Mouse (Mus musculus): ENCODE data around the gene Prnp. TPM values are rescaled to one million over a fixed set of nuclear protein-coding genes. Genes with fewer than 3 reads are reported as not detected.

Gene Prnp
- polyA plus RNA-seq, 1 experiment, result 8.8 TPM

GRCm38 (mm10) chr2:131933013-131933412, 23.3 kb downstream of the Prnp start:
- Histone ChIP-seq H3K36me3 (replicated peaks; ENCODE audit: low read length) (peaks cover 11% of the 10 kb centered on the region), H3K4me1 (peaks cover 36% of the 10 kb centered on the region), H3K27me3 (replicated peaks) (no peaks in the 10 kb centered on the region)

GRCm38 (mm10) chr2:131933598-131933997, 23.9 kb downstream of the Prnp start:
- peaks cover 11% of the 10 kb centered on the region for H3K36me3 ChIP-seq (replicated peaks; ENCODE audit: low read length)
- no peaks in the 10 kb centered on the region for H3K27me3 ChIP-seq (replicated peaks)
- no peaks in the 10 kb centered on the region for H3K9me3 ChIP-seq
- peaks cover 36% of the 10 kb centered on the region for H3K4me1 ChIP-seq
- TF ChIP-seq GATA1 (IDR thresholded peaks at IDR 0.05; ENCODE audit: borderline replicate concordance, low read length), result no peak
- no peak for TF ChIP-seq FLI1 (IDR thresholded peaks at IDR 0.05; ENCODE audit: low read length)
- H3K4me3 ChIP-seq (replicated peaks), result no peak overlapping the region

More at GRCm38 (mm10) chr2:131933013-131933412, 23.3 kb downstream of the Prnp start:
- Histone ChIP-seq H3K9me3 (no peaks in the 10 kb centered on the region), H3K4me3 (replicated peaks) (no peak overlapping the region)
- TF ChIP-seq FLI1 (IDR thresholded peaks at IDR 0.05; ENCODE audit: low read length) (no peak), GATA1 (IDR thresholded peaks at IDR 0.05; ENCODE audit: borderline replicate concordance, low read length) (no peak)

GRCm38 (mm10) chr2:131934243-131934642, 24.5 kb downstream of the Prnp start:
- H3K36me3 ChIP-seq (replicated peaks; ENCODE audit: low read length), result peaks cover 11% of the 10 kb centered on the region
- no peaks in the 10 kb centered on the region for H3K9me3 ChIP-seq
- no peaks in the 10 kb centered on the region for H3K27me3 ChIP-seq (replicated peaks)
- no peak overlapping the region for H3K4me3 ChIP-seq (replicated peaks)
- peaks cover 36% of the 10 kb centered on the region for H3K4me1 ChIP-seq
- no peak for TF ChIP-seq GATA1 (IDR thresholded peaks at IDR 0.05; ENCODE audit: borderline replicate concordance, low read length)
- no peak for TF ChIP-seq FLI1 (IDR thresholded peaks at IDR 0.05; ENCODE audit: low read length)

- TF ChIP-seq FLI1 (IDR thresholded peaks at IDR 0.05; ENCODE audit: low read length), result no peak
- no peak for TF ChIP-seq GATA1 (IDR thresholded peaks at IDR 0.05; ENCODE audit: borderline replicate concordance, low read length)
- Histone ChIP-seq H3K4me3 (replicated peaks) (no peak overlapping the region), H3K4me1 (peaks cover 39% of the 10 kb centered on the region), H3K27me3 (replicated peaks) (peaks cover 2% of the 10 kb centered on the region), H3K36me3 (replicated peaks; ENCODE audit: low read length) (peaks cover 11% of the 10 kb centered on the region), H3K9me3 (no peaks in the 10 kb centered on the region)
Measured at GRCm38 (mm10) chr2:131935390-131936105, 25.8 kb downstream of the Prnp start.

- Histone ChIP-seq H3K9me3 (no peaks in the 10 kb centered on the region), H3K4me3 (replicated peaks) (no peak overlapping the region), H3K4me1 (peaks cover 39% of the 10 kb centered on the region), H3K36me3 (replicated peaks; ENCODE audit: low read length) (peaks cover 11% of the 10 kb centered on the region), H3K27me3 (replicated peaks) (peaks cover 6% of the 10 kb centered on the region)
- TF ChIP-seq FLI1 (IDR thresholded peaks at IDR 0.05; ENCODE audit: low read length) (no peak), GATA1 (IDR thresholded peaks at IDR 0.05; ENCODE audit: borderline replicate concordance, low read length) (no peak)
Measured at GRCm38 (mm10) chr2:131936410-131936809, 26.7 kb downstream of the Prnp start.

GRCm38 (mm10) chr2:131939404-131940111, 29.8 kb downstream of the Prnp start:
- peaks cover 11% of the 10 kb centered on the region for H3K36me3 ChIP-seq (replicated peaks; ENCODE audit: low read length)
- peaks cover 13% of the 10 kb centered on the region for H3K27me3 ChIP-seq (replicated peaks)
- TF ChIP-seq FLI1 (IDR thresholded peaks at IDR 0.05; ENCODE audit: low read length), result no peak
- no peak for TF ChIP-seq GATA1 (IDR thresholded peaks at IDR 0.05; ENCODE audit: borderline replicate concordance, low read length)
- H3K4me3 ChIP-seq (replicated peaks), result no peak overlapping the region
- H3K4me1 ChIP-seq, result peaks cover 19% of the 10 kb centered on the region
- H3K9me3 ChIP-seq, result no peaks in the 10 kb centered on the region

GRCm38 (mm10) chr2:131940506-131940905, 30.8 kb downstream of the Prnp start:
- no peak overlapping the region for H3K4me3 ChIP-seq (replicated peaks)
- no peak for TF ChIP-seq FLI1 (IDR thresholded peaks at IDR 0.05; ENCODE audit: low read length)
- TF ChIP-seq GATA1 (IDR thresholded peaks at IDR 0.05; ENCODE audit: borderline replicate concordance, low read length), result no peak
- H3K27me3 ChIP-seq (replicated peaks), result peaks cover 18% of the 10 kb centered on the region
- H3K36me3 ChIP-seq (replicated peaks; ENCODE audit: low read length), result peaks cover 11% of the 10 kb centered on the region
- H3K4me1 ChIP-seq, result peaks cover 20% of the 10 kb centered on the region
- H3K9me3 ChIP-seq, result no peaks in the 10 kb centered on the region

- Histone ChIP-seq H3K27me3 (replicated peaks) (peaks cover 27% of the 10 kb centered on the region), H3K4me3 (replicated peaks) (no peak overlapping the region), H3K9me3 (no peaks in the 10 kb centered on the region), H3K36me3 (replicated peaks; ENCODE audit: low read length) (peaks cover 8% of the 10 kb centered on the region), H3K4me1 (peaks cover 21% of the 10 kb centered on the region)
- no peak for TF ChIP-seq GATA1 (IDR thresholded peaks at IDR 0.05; ENCODE audit: borderline replicate concordance, low read length)
- no peak for TF ChIP-seq FLI1 (IDR thresholded peaks at IDR 0.05; ENCODE audit: low read length)
Measured at GRCm38 (mm10) chr2:131941501-131941900, 31.8 kb downstream of the Prnp start.

- Histone ChIP-seq H3K36me3 (replicated peaks; ENCODE audit: low read length) (no peaks in the 10 kb centered on the region), H3K4me3 (replicated peaks) (no peak overlapping the region), H3K27me3 (replicated peaks) (peaks cover 49% of the 10 kb centered on the region), H3K9me3 (no peaks in the 10 kb centered on the region), H3K4me1 (peaks cover 21% of the 10 kb centered on the region)
- TF ChIP-seq FLI1 (IDR thresholded peaks at IDR 0.05; ENCODE audit: low read length) (no peak), GATA1 (IDR thresholded peaks at IDR 0.05; ENCODE audit: borderline replicate concordance, low read length) (no peak)
Measured at GRCm38 (mm10) chr2:131944370-131944769, 34.6 kb downstream of the Prnp start.

- Histone ChIP-seq H3K4me3 (replicated peaks) (no peak overlapping the region), H3K9me3 (no peaks in the 10 kb centered on the region), H3K36me3 (replicated peaks; ENCODE audit: low read length) (no peaks in the 10 kb centered on the region), H3K4me1 (peaks cover 21% of the 10 kb centered on the region), H3K27me3 (replicated peaks) (peaks cover 49% of the 10 kb centered on the region)
- TF ChIP-seq FLI1 (IDR thresholded peaks at IDR 0.05; ENCODE audit: low read length), result no peak
- TF ChIP-seq GATA1 (IDR thresholded peaks at IDR 0.05; ENCODE audit: borderline replicate concordance, low read length), result no peak
Measured at GRCm38 (mm10) chr2:131945225-131945624, 35.5 kb downstream of the Prnp start.

Data from megakaryocyte, embryonic 14.5 days (primary cell).